Mouse (Mus musculus) cerebellum, adult 9-10 months (tissue): ENCODE measurements at regions not wholly inside any gene's neighbourhood (a gene's known extent, or its start where the extent isn't known, plus 50 kb on each side); places are given as distances from the start of the nearest gene placed in this dataset.

Experiments
- DNase-seq: peaks from one replicate; pipeline ENCODE4 v3.0.0; 2022

DNA sequence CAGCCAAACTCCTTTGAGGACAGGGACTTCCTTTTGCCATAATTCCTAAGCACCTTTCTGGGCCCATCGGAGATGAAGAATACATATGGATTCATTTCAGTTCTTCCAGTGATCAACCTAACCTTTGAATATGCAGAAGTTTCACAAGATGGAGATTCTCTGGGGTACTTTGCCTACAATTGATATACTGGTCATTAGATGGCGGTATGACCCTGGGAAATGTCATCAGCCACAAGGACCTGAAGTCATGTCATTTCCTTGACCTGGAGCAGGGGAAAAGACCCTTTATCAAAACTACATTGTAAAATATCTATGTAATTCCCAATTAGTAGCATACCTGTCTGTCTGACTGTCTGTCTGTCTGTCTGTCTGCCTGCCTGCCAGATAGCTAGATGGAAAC, 164.0 kb upstream of the Slc24a3 start:
- no peak for DNase-seq

DNA sequence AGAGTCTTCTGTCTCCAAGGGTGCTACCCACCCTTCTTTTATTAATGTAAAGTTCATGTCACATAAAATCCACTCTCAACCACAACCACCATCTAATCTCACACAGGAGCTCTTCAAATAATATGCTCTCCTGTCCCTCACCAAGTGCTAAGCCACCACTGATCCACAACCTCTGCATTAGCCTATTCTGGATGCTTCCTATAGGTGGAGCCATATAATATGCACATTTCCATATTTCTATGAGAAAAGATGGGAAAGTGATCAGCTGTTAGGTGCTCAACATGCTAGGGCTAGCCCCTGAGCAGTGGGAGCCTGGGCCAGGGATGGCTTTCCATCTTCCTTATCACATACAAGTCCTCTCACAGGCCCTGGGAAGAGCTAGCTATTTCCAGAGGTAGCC, 156.9 kb upstream of the Slc24a3 start:
- no peak for DNase-seq

DNA sequence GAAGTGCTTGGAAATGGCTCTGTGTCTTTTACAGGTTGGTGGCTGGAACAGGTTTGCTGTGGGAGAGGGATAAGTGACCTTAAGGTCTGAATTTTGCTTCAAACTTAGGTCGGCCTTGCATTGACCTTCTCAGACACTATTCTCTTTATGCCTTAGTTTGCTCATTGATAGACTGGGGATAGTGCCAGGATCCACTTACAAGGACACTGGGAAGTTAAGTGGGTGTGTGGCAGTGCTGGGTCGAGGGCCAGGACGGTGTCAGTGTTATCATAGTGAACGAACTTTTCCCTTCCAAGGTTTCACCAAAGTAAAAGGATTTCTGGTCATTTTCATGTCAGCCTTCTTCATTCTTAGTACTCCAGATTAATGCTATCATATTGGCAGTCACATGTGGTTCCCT, 156.3 kb upstream of the Slc24a3 start:
- no peak for DNase-seq

DNA sequence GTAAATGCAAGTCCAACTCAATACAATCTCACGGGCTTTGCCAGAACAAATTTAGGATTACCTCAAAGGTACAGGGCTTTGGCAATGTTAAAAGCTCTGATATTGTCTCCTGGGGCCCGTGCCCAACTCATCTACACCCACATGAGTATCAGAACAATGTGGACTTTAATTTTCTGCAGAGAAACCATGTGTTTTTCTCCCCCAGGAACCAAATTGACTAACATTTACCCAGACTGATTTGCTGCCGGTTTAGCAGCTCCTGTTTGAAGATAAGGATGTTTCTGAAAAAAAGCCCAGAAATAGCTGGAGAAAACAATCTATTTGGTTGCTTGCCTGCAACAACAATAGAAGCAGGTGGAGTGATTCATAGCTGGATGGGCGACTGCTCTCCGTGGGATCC, 151.6 kb upstream of the Slc24a3 start:
- no peak for DNase-seq

DNA sequence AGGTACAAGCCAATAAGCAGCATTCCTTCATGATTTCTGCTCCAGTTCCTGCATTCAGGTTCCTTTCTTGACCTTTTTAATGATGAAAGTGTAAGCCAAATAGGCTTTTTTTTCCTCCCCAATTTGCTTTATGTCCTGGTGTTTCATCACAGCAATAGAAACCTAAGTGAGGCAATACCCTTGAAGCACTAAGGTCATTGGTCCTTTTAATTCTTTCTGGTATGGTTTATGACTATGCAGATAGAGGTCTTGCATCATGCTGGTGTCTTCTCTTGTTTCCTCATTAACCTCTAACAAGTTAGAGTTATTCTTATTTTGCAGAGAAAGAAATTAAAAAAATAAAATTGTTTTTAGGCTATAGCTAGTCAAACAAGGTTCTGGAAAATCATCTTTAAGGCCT, 150.6 kb upstream of the Slc24a3 start:
- DNase-seq: no peak

DNA sequence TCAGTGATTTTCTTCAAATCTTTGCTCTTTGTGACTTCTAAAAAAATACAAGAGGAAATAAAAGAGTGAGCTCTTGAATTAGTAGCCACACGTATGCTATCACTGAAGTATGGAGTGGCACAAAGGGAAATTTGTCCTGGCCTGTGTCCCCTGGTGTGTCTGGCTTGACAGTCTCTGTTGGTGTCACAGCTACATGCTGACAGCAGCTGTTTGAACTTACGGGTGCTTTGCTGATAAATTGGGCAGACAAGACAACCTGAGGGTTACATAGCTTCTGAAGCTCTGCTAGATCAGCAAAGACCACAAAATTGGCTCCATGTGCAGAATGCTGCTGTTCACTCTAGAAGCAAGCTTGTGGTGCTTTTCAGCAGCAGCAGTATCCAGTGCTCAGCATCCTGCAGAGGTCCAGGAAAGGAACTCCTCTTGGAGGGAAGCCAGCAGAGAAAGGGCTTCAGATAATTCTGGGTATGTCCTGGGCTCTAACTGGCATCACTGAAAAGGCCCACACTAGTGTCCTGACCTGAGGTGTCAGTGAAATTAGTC, 149.9 kb upstream of the Slc24a3 start:
- no peak for DNase-seq

DNA sequence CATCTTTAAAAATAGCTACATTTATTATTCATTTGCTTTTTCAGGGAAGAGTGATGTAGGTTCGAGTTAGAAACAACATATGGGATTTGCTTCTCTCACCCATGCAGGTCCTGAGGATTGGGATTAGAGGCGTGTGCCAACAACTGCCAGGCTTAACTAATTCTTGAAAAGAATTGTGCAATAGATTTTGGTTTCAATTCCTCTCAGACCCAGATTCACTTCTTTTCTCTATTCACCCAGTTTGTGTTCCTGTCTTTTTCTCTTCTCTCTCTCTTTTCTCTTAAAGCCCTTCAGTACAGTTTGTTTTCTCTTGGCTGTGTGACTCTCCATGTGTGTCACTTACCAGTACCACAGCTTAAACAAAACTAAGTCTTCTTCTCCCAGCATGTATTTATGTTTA, 119.8 kb upstream of the Slc24a3 start:
- DNase-seq: no peak

DNA sequence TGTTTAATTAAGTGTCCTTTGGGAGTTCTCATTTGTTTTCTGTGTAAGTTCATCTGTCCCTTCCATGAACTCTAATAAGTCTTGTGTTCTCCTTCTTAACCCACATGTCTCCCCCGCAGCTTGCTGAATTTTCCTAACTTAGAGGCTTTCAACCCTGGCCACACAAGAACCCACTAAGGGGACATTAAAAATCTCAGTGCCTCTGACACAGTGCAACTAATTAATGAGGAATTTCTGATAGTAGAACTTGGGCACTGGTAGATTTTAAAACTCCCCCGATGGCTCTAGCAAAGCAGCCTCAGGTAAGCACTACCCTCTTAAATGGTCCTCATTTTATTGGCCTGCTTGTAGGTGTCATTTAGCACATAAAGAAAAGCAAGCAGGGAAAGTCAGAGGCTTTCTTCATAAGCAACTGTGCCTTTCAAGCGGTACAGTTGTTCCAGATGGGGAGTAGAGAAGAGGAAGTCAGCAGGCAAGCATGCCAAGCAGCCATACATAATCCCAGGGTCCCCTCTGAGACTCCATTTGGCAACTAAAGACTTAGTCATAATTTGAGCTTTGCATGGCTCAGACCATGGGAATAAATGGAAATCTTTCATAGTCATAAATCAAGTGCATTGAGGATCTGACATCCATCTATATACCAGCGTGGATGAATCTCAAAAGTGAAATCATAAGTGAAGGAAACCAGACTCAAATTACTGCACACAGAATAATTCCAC, 117.7 kb upstream of the Slc24a3 start:
- DNase-seq: no peak

DNA sequence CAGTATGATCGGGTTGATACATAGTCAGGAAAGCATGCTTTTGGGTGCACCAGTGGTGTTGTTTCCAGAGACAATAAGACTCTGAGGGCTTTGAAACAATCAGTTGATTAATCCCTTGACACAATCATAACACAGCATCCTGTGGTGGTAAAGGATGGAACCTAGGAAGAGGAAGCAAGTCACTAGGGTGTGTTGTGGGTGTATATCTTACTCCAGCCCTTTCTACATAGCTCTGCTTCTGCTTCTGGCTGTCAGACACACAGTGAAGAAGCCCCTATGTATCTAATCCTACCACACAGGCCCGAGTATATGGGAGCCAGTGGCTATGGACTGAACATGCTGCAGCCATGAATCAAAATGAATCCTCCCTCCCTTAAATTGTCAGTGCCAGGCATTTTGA, 115.1 kb upstream of the Slc24a3 start:
- DNase-seq: no peak

DNA sequence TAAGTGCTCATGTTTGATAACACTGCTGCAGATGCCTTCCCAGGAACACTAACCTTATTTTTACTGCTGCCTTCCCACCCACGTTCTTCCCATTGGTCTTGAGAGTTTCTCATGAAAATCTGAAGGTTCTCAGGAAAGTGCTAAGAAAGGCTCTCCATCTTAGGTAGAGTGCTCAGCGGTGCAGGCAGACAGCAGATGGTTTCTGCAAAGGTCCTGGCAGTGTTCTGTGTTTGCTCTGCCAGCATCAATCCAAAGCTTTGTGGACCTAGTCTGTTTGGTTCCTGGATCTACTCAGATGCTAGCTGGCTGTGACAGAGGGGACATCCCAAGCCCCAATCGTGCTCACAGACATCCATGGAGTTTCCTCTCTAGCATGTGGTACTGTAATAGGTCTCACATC, 111.3 kb upstream of the Slc24a3 start:
- DNase-seq: peak; percentile 47

DNA sequence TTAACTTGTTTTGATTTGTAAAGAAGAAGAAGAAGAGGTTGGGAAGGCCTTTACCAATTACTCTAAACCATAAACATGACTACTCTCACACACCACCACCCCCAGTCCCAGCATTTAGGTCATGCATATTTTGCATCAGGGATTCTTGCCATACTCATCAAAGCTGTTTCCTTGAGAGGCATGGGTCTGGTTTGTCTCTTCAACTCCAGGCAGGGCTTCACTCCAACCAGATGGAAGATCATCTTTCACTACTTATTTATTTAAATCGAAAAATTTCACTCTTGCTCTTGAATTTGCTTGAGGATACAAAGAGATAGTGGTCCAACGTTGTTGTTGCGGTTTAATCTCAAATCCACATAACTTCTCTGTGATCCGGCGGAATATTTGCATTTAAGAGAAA, 110.8 kb upstream of the Slc24a3 start:
- DNase-seq: no peak

DNA sequence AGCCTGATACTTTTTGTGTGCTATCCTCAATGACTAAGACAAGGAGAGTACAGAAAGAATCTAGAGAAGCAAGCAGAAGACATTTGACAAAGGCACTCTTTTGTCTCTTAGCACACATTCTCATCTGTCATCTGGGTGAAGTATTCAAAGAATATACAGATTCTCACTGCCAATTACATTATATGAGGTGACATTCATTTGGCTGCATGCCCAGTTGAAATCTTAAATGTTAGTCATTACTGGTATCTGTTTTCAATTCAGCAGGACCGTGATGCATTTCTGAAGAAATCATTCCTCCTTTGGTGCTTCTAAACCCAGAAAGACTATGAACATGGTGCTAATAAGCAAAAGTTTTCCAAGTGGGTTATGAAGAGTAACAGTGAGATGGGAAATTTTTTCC, 97.6 kb upstream of the Slc24a3 start:
- DNase-seq: no peak

DNA sequence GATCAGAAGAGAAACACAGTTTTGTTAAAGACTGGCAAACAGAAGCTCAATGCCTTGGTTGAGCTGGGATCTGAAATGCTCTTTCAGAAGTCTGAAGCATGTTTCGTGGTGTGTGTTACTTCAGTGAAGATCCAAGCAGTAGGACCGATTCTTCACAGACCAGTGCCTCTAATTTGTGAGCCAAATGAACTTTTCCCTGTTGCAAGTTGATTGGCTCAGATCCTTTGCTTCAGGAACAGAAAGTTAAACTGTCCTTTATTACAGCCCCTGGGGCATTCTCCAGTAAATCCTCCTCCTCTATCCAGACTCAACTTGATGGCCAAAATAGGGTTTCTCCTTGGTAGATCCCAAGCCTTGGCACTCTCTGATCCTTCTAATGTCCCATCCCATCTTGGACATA, 85.6 kb upstream of the Slc24a3 start:
- no peak for DNase-seq

DNA sequence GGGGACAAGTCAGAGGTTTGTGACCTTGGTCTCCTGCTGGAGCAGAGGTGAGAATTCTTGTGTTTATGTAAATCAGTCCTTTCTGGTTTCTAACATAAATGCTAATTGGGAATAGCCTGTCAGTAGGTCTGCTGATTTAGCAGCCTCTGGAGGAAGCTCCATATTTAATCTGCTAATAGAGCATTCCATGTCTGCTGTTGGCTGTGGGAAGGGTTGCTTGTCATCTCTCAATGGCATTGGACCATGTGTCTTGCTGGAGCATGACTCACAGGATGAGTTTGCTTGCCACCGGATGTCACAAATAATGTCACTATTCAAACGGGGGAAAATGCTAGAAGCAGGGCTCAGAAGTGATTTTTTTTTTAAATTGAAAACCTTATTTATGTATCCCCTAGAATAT, 82.9 kb upstream of the Slc24a3 start:
- DNase-seq: no peak

DNA sequence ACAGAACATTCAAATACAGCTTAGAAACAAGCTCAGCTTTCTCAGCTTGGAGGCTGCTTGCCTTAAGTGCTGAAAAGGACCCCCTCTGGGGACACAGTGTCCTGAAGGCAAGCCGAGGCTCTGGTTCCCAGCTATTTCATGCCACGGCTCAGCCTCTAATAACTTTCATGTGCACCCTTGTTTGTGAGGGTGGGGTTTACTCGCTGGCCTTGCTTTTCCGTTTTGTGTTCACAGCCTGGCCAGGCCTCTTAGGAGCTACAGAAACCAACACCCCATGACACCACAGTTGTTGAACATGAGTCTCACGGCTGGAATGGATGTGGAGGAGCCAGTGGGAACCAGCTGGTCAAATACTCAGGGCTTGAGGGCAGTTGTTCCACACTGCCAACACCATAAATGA, 81.4 kb upstream of the Slc24a3 start:
- DNase-seq: no peak

DNA sequence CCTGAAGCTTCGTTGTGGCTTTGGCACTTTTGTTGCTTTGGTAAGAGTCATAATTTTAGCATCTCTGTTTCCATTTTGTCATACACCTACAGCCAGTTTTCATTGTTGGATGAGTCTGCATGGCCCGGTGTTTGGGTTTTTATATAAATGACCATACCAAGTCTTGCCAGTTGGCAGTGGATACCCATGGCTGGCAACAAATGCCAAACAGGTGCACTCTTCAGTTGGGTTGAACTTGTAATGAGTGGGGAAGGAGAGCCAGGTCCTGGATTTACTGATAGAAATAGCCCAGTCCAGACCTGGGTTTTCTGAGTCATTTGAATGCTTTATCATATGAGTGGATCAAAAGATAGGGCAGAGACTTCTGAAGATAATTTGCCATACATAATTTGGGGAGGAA, 64.3 kb upstream of the Slc24a3 start:
- DNase-seq: peak; percentile 84

DNA sequence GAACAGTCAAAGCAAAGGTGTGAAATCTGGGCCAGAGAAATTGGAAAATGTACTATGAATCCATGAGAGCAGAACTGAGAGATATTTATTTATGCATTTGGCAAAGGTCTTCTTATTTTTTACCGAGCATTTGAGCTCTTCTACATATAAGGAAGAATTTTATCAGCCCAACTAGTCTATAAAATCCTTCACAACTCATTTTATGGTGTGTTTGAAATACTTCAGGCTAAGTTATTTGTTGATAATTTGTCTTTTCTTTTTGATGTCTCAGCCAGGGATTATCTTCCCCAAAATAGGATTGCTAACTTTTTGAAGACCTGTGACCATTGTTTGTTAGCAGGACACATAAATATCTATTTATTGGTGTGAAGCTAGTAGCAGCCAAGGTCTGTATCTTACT, 55.9 kb upstream of the Slc24a3 start:
- DNase-seq: no peak

DNA sequence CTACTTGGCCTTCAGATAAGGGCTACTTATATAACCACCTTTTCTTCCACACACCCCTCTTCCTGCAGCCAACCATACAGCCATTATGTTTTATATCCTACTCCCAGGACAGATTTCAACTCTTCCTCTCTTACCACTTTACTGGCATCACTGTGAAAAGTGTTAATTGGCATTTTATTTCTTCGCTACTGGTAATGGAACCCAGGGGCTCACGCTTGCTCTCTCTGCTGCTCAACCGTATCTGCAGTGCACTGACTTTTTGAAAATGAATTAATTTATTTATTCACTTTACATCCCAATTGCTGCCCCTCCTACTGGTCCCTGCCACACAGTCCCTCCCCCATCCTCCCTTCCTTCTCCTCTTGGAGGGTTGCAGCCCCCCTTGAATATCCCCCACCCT, 52.5 kb upstream of the Slc24a3 start:
- DNase-seq: no peak
